Mouse (Mus musculus) hindbrain, embryonic 14.5 days (tissue): ENCODE measurements at regions not wholly inside any gene's neighbourhood (a gene's known extent, or its start where the extent isn't known, plus 50 kb on each side); places are given as distances from the start of the nearest gene placed in this dataset.

ENCODE experiments used
- ATAC-seq: fragments of 200-750 bp; cut with Nextera tagmentation; 2 replicates; pipeline ENCODE4 v1.8.0; 2017; ENCODE audit warnings: moderate number of reproducible peaks, mild to moderate bottlenecking, moderate TSS enrichment, moderate library complexity; ENCODE audit not compliant: low FRiP score
- DNase-seq: peaks from one replicate; pipeline ENCODE4 v3.0.0-alpha.2; 2015; ENCODE audit warnings: low spot score
- H3K27ac ChIP-seq: fragments of 300-500 bp; sonication (generic); 2 replicates; pipeline ENCODE4 v1.5.1; 2014; ENCODE audit warnings: mild to moderate bottlenecking, moderate library complexity
- H3K27me3 ChIP-seq: fragments of 300-500 bp; sonication (generic); 2 replicates; pipeline ENCODE4 v1.6.1; 2014; ENCODE audit warnings: mild to moderate bottlenecking, low read length, mixed read lengths; ENCODE audit not compliant: control insufficient read depth, insufficient read depth
- H3K36me3 ChIP-seq: fragments of 300-500 bp; sonication (generic); replicated peaks from 2 replicates; pipeline ENCODE4 v1.6.1; 2014; ENCODE audit not compliant: control insufficient read depth, insufficient read depth
- H3K4me1 ChIP-seq: fragments of 300-500 bp; sonication (generic); replicated peaks from 2 replicates; pipeline ENCODE4 v1.6.1; 2014; ENCODE audit warnings: antibody characterized with exemption, low read length, mixed read lengths; ENCODE audit not compliant: control insufficient read depth, insufficient read depth
- H3K4me2 ChIP-seq: fragments of 300-500 bp; sonication (generic); replicated peaks from 2 replicates; pipeline ENCODE4 v1.6.1; 2014; ENCODE audit warnings: mild to moderate bottlenecking, moderate library complexity
- H3K4me3 ChIP-seq: fragments of 300-500 bp; sonication (generic); replicated peaks from 2 replicates; pipeline ENCODE4 v1.5.1; 2014; ENCODE audit warnings: mild to moderate bottlenecking, low read length
- H3K9ac ChIP-seq: fragments of 300-500 bp; sonication (generic); 2 replicates; pipeline ENCODE4 v1.6.1; 2014
- H3K9me3 ChIP-seq: fragments of 300-500 bp; sonication (generic); 2 replicates; pipeline ENCODE4 v1.6.1; 2016; ENCODE audit warnings: low read length; ENCODE audit not compliant: control insufficient read depth
- WGBS: fragments of 180-500 bp; shearing (Covaris S2); extraction: QIAGEN DNeasy Blood & Tissue Kit; methylation state at CpG from one replicate; pipeline ENCODE4 v1.1.7; 2014; 5-methylcytosine and 5-hydroxymethylcytosine counted together

- no peak overlapping the region for H3K4me3 ChIP-seq
- no peak overlapping the region for H3K4me2 ChIP-seq
- H3K9me3 ChIP-seq, result no peaks in the 10 kb centered on the region
- ATAC-seq, result no peak
- H3K27ac ChIP-seq, result no peak overlapping the region
- no peak for DNase-seq
- WGBS, result 65% methylated on average over 3 of the region's 3 CpGs
- no peaks in the 10 kb centered on the region for H3K36me3 ChIP-seq
- no peaks in the 10 kb centered on the region for H3K4me1 ChIP-seq
- H3K27me3 ChIP-seq, result no peaks in the 10 kb centered on the region
- H3K9ac ChIP-seq, result no peak overlapping the region
Observed at GRCm38 (mm10) chr5:44863887-44864286, 64.4 kb upstream of the Ldb2 start.

GRCm38 (mm10) chr5:44863349-44863748 is 63.9 kb upstream of the Ldb2 start:
- Histone ChIP-seq H3K27me3 (no peaks in the 10 kb centered on the region), H3K4me1 (no peaks in the 10 kb centered on the region), H3K9ac (no peak overlapping the region), H3K27ac (no peak overlapping the region), H3K4me2 (no peak overlapping the region), H3K9me3 (no peaks in the 10 kb centered on the region), H3K36me3 (no peaks in the 10 kb centered on the region), H3K4me3 (no peak overlapping the region)
- WGBS, result 76% methylated on average over 3 of the region's 3 CpGs
- DNase-seq, result no peak
- no peak for ATAC-seq

- Histone ChIP-seq H3K4me3 (no peak overlapping the region), H3K4me1 (no peaks in the 10 kb centered on the region), H3K9ac (no peak overlapping the region), H3K4me2 (no peak overlapping the region), H3K9me3 (no peaks in the 10 kb centered on the region), H3K27ac (no peak overlapping the region), H3K27me3 (no peaks in the 10 kb centered on the region), H3K36me3 (no peaks in the 10 kb centered on the region)
- DNase-seq (no peak), ATAC-seq (no peak)
- 89% methylated on average over 4 of the region's 4 CpGs for WGBS
Observed at GRCm38 (mm10) chr5:44854189-44854588, 54.7 kb upstream of the Ldb2 start.
